In the genomic region with DNA sequence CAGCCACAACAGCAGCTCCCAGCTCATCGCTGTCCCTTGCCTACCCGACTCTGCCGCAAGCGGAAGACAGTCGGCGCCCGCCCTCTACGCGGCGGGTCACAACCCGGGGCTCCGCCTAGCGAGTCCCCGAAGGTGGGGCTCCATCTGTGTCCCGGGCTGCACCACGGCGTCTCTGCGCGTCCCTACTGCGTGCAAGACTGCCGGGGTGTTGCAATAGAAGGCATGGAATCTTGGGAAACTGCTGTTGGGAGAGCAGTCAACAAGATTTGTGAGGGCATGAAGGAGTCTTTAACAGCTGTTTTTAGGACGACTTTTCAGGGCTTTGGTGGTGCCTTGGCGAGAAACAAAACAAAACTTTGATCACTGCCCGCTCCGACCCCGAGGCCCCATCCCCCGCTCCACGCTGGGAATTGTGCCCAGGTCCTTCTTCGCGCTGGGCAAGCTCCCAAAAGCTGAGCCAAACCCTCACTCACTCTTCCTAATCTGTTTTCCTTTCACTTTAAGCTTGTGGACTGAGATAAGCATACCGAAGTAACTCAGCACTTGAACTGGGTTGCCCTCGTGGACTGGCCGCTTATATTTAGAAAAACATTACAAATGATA, we compare ENCODE assay signal across 8 mouse cellular contexts. TPM values are rescaled to one million over a fixed set of nuclear protein-coding genes. Genes with fewer than 3 reads are reported as not detected.
DNase-seq lines count a peak whose midpoint lies in the region; ATAC-seq and TF ChIP-seq lines count a peak whose summit lies in the region.

A gene (minus strand): TSS at position 175 of the 603 bp plus-strand sequence.

- H3K4me1 ChIP-seq in embryonic facial prominence, embryonic 10.5 days = peaks cover 20% of the 10 kb centered on the region
- H3K4me1 ChIP-seq in intestine, postnatal 0 days (replicated peaks; ENCODE audit: control insufficient read depth, insufficient read depth, low read length) = no peaks in the 10 kb centered on the region
- H3K4me1 ChIP-seq in midbrain, embryonic 10.5 days = peaks cover 20% of the 10 kb centered on the region

- 4% methylated on average over 33 of the region's 33 CpGs for WGBS in embryonic facial prominence, embryonic 10.5 days
- WGBS in intestine, postnatal 0 days = under 1% methylated on average over 33 of the region's 33 CpGs
- 4% methylated on average over 33 of the region's 33 CpGs for WGBS in midbrain, embryonic 10.5 days

- H3K36me3 ChIP-seq in embryonic facial prominence, embryonic 10.5 days (replicated peaks) = no peaks in the 10 kb centered on the region
- H3K36me3 ChIP-seq in intestine, postnatal 0 days (ENCODE audit: control insufficient read depth, insufficient read depth) = no peaks in the 10 kb centered on the region
- no peaks in the 10 kb centered on the region for H3K36me3 ChIP-seq in midbrain, embryonic 10.5 days

- ATAC-seq in intestine, postnatal 0 days = peak; percentile 91

- intact Hi-C loops in left cerebral cortex, postnatal 36 days (cut with DNase I) = loop anchor here (2.0 kb wide), 1 partner anchor 96 kb away; no protein-coding TSS in a partner anchor

- peak within 1 kb of the TSS; percentile 81 for H3K27ac ChIP-seq in embryonic facial prominence, embryonic 10.5 days (replicated peaks)
- H3K27ac ChIP-seq in intestine, postnatal 0 days (ENCODE audit: low read depth, low read length) = peak within 1 kb of the TSS; percentile 79
- H3K27ac ChIP-seq in midbrain, embryonic 10.5 days (replicated peaks) = peak within 1 kb of the TSS; percentile 83

- DNase-seq in adrenal gland, postnatal 10 days = peak; percentile 96
- peak; percentile 86 for DNase-seq in embryonic facial prominence, embryonic 10.5 days (ENCODE audit: low spot score)
- DNase-seq in gonadal fat pad, adult 2 months (ENCODE audit: low read depth) = peak; percentile 77
- peak; percentile 81 to 86 for DNase-seq in left cerebral cortex, postnatal 36 days (ENCODE audit: low spot score in 2 of 2)
- DNase-seq in midbrain, embryonic 10.5 days (ENCODE audit: low spot score) = peak; percentile 83
- DNase-seq in right cerebral cortex, postnatal 4 days = peak; percentile 73
- peak; percentile 84 for DNase-seq in yolk sac, embryonic 10.5 days (ENCODE audit: low spot score)

- H3K27me3 ChIP-seq in embryonic facial prominence, embryonic 10.5 days (replicated peaks; ENCODE audit: low read depth, poor library complexity, severe bottlenecking) = peaks cover 10% of the 10 kb centered on the region
- no peaks in the 10 kb centered on the region for H3K27me3 ChIP-seq in intestine, postnatal 0 days (replicated peaks; ENCODE audit: control insufficient read depth, insufficient read depth, low read length)
- peaks cover 22% of the 10 kb centered on the region for H3K27me3 ChIP-seq in midbrain, embryonic 10.5 days (ENCODE audit: low read depth, poor library complexity, severe bottlenecking)

- peak within 1 kb of the TSS; percentile 67 for H3K4me3 ChIP-seq in embryonic facial prominence, embryonic 10.5 days
- peak within 1 kb of the TSS; percentile 55 for H3K4me3 ChIP-seq in intestine, postnatal 0 days (ENCODE audit: low read depth, low read length)
- H3K4me3 ChIP-seq in midbrain, embryonic 10.5 days = peak within 1 kb of the TSS; percentile 72

- H3K9me3 ChIP-seq in embryonic facial prominence, embryonic 10.5 days = no peaks in the 10 kb centered on the region
- H3K9me3 ChIP-seq in intestine, postnatal 0 days (ENCODE audit: control insufficient read depth) = no peaks in the 10 kb centered on the region
- H3K9me3 ChIP-seq in midbrain, embryonic 10.5 days (replicated peaks) = peaks cover 5% of the 10 kb centered on the region; the same call in 1 of the 2 replicates

- H3K4me2 ChIP-seq in intestine, postnatal 0 days (replicated peaks; ENCODE audit: low read depth) = peak within 1 kb of the TSS; percentile 77

- peak within 1 kb of the TSS; percentile 50 for H3K9ac ChIP-seq in intestine, postnatal 0 days (ENCODE audit: low read depth, low read length)

- peak; percentile 76 for TF ChIP-seq CTCF in intestine, postnatal 0 days (IDR thresholded peaks at IDR 0.05; ENCODE audit: low read depth)

RNA-seq across cellular contexts. Expression of the gene that starts here (rescaled TPM):
- total RNA-seq in adrenal gland, postnatal 10 days (2021) = 100 to 1,000 TPM; 129 to 142 TPM
- 7.6 and 9.3 TPM in 2 replicates for polyA plus RNA-seq in embryonic facial prominence, embryonic 10.5 days (2016; fragmentation: Nextera tagmentation; extraction: Ambion mirVana)
- polyA plus RNA-seq in gonadal fat pad, adult 2 months (2012; rRNA removed) = 70.8 and 83.7 TPM in 2 replicates
- polyA plus RNA-seq in intestine, postnatal 0 days (2015; fragmentation: Nextera tagmentation; extraction: Ambion mirVana) = 75.4 and 79.3 TPM in 2 replicates
- total RNA-seq in left cerebral cortex, postnatal 36 days (2021) = 10 to 100 TPM; 34.2 to 45.4 TPM
- polyA plus RNA-seq in midbrain, embryonic 10.5 days (2016; fragmentation: Nextera tagmentation; extraction: Ambion mirVana) = 12.6 and 13.2 TPM in 2 replicates

Comparison
In these comparisons a context has a peak if more than half of its experiments do, and no peak if none do; other contexts are left out.
1. Peak in every context shown above with its lines: DNase-seq, ATAC-seq, H3K4me3 ChIP-seq and H3K27ac ChIP-seq.